Mouse (Mus musculus) heart, postnatal 10 days (tissue): Measurements from ENCODE around the gene Vav2. TPM values are rescaled to one million over a fixed set of nuclear protein-coding genes. Genes with fewer than 3 reads are reported as not detected.

ENCODE experiments used
- DNase-seq, 2 experiments: peaks; one replicate each; pipeline ENCODE4 v3.0.0; 2021
- intact Hi-C: fragments of 180-260 bp; cut with DNase I; formaldehyde crosslinking; loops from one replicate; pipeline ENCODE4 v1.15.1; 2025
- microRNA-seq, 2 experiments: library from miRNA; unstranded; fragments of <30 nt; microRNA quantifications; one replicate each; pipeline ENCODE4 v1.2.0; 2022
- total RNA-seq, 2 experiments: library from RNA; stranded (reverse); gene quantifications; 2 replicates each; pipeline ENCODE4 v1.2.3; 2021

Vav2 gene
- total RNA-seq, 2 experiments from 2014 or later = 13.1 to 14.4 TPM

GRCm38 (mm10) chr2:27223012-27223421 is 203.8 kb downstream of the Vav2 start:
- no peak for DNase-seq
- intact Hi-C loops = no loop called here

- intact Hi-C loops = no loop called here
These were observed 208.3 kb downstream of the Vav2 start for GRCm38 (mm10) chr2:27218569-27218968.

GRCm38 (mm10) chr2:27218121-27218544 is 208.7 kb downstream of the Vav2 start:
- intact Hi-C loops = no loop called here
- peak; percentile 57 for DNase-seq

More at GRCm38 (mm10) chr2:27218569-27218968, 208.3 kb downstream of the Vav2 start:
- DNase-seq = no peak

- intact Hi-C loops = no loop called here
These were observed 211.3 kb downstream of the Vav2 start for GRCm38 (mm10) chr2:27215537-27215936.

More at GRCm38 (mm10) chr2:27215537-27215936, 211.3 kb downstream of the Vav2 start:
- DNase-seq = no peak

Small RNAs within 50 kb of the gene (microRNA-seq; reads per million reads assigned to microRNA genes)
- gene Gm24049 = 0 to 0.70 reads per million in 2 experiments
- gene Mir7578 = 0 reads per million in 2 experiments

Other genes with a start within 250 kb of the Vav2 start
- 10 to 100 TPM; 18.4 to 19.3 TPM for gene Sardh, start 178.7 kb downstream of the Vav2 start, total RNA-seq
- gene Brd3os, start 15.3 kb upstream of the Vav2 start, total RNA-seq = 1 to 10 TPM; 1.1 to 2.1 TPM
- 10 to 100 TPM; 42.6 to 53.0 TPM for gene Brd3, start 80.6 kb upstream of the Vav2 start, total RNA-seq
- gene Wdr5, start 88.1 kb upstream of the Vav2 start, total RNA-seq = 10 to 100 TPM; 25.4 to 28.5 TPM
- gene Rxra, start 249.4 kb upstream of the Vav2 start, total RNA-seq = 10 to 100 TPM; 38.6 to 42.5 TPM